Mouse (Mus musculus) adrenal gland, postnatal 4 days (tissue): Measurements from ENCODE around the gene Tbc1d10c. TPM values are rescaled to one million over a fixed set of nuclear protein-coding genes. Genes with fewer than 3 reads are reported as not detected.
"Not testable (repeated sequence)": the region's sequence is repeated elsewhere in the genome, so short reads cannot be mapped to it uniquely, and the experiment has no call there.

Experiments used
- DNase-seq, 2 experiments: peaks; one replicate each; pipeline ENCODE4 v3.0.0; 2021 to 2022; ENCODE audit warnings: low spot score in 2 of 2, mixed read lengths in 2 of 2
- microRNA-seq: library from miRNA; unstranded; fragments of <30 nt; microRNA quantifications from one replicate; pipeline ENCODE4 v1.2.0, GENCODE M21; 2021
- total RNA-seq, 2 experiments: library from RNA; stranded (reverse); gene quantifications; 2 replicates each; pipeline ENCODE4 v1.2.3; 2021

Gene Tbc1d10c
- total RNA-seq, 2 experiments from 2014 or later, result 3.2 to 4.3 TPM

- DNase-seq, result no peak
These were observed 44.6 kb downstream of the Tbc1d10c start for GRCm38 (mm10) chr19:4146366-4147021.

- no peak for DNase-seq
These were observed 45.1 kb downstream of the Tbc1d10c start for GRCm38 (mm10) chr19:4145936-4146335.

- DNase-seq, result no peak
These were observed 46.3 kb downstream of the Tbc1d10c start for GRCm38 (mm10) chr19:4144550-4145498.

GRCm38 (mm10) chr19:4143759-4144268 lies 47.3 kb downstream of the Tbc1d10c start, which contains the start of gene Cabp4:
Gene Cabp4, minus strand, starts transcription at chr19:4144033.
- DNase-seq, result no peak

GRCm38 (mm10) chr19:4142416-4143173 lies 48.5 kb downstream of the Tbc1d10c start:
- DNase-seq, result no peak

- DNase-seq, result no peak
These were observed 50.9 kb downstream of the Tbc1d10c start for GRCm38 (mm10) chr19:4140147-4140546.

- DNase-seq, result no peak
These were observed 51.6 kb downstream of the Tbc1d10c start, which contains the start of gene Gpr152 for GRCm38 (mm10) chr19:4139446-4139845. Gene Gpr152, plus strand, starts transcription at chr19:4139787.

GRCm38 (mm10) chr19:4137913-4138312 lies 53.2 kb downstream of the Tbc1d10c start:
- DNase-seq, result no peak

GRCm38 (mm10) chr19:4136463-4136862 lies 54.6 kb downstream of the Tbc1d10c start:
- no peak for DNase-seq

GRCm38 (mm10) chr19:4135963-4136345 lies 55.1 kb downstream of the Tbc1d10c start:
- DNase-seq, result not testable (repeated sequence)

- DNase-seq, result not testable (repeated sequence)
These were observed 55.7 kb downstream of the Tbc1d10c start for GRCm38 (mm10) chr19:4135229-4135962.

- DNase-seq, result no peak
These were observed 56.7 kb downstream of the Tbc1d10c start for GRCm38 (mm10) chr19:4134354-4134753.

Small RNA genes within 50 kb of the gene (microRNA-seq; reads per million reads assigned to microRNA genes)
- not detected for gene Gm26115

Other genes starting within 250 kb of the Tbc1d10c start
- gene Aldh3b3, start 232.6 kb downstream of the Tbc1d10c start, total RNA-seq, result under 1 TPM; 0.67 to 0.87 TPM
- 1 to 10 TPM; 7.5 to 8.4 TPM for gene Aldh3b2, start 219.0 kb downstream of the Tbc1d10c start, total RNA-seq
- 10 to 100 TPM; 32.3 to 36.8 TPM for gene Acy3, start 204.7 kb downstream of the Tbc1d10c start, total RNA-seq
- gene Tbx10, start 198.5 kb downstream of the Tbc1d10c start, total RNA-seq, result under 1 TPM in 1 of 2 experiments, not detected in 1; 0.34 TPM
- 10 to 100 TPM; 21.7 to 21.9 TPM for gene Nudt8, start 190.7 kb downstream of the Tbc1d10c start, total RNA-seq
- gene Gm49405, start 190.7 kb downstream of the Tbc1d10c start, total RNA-seq, result 1 to 10 TPM; 1.7 to 1.8 TPM
- 1 to 10 TPM; 2.4 to 2.6 TPM for gene Doc2g, start 188.0 kb downstream of the Tbc1d10c start, total RNA-seq
- 100 to 1,000 TPM; 253 to 283 TPM for gene Ndufv1, start 178.5 kb downstream of the Tbc1d10c start, total RNA-seq
- gene Gstp1, start 153.3 kb downstream of the Tbc1d10c start, total RNA-seq, result 100 to 1,000 TPM; 258 to 283 TPM
- 10 to 100 TPM; 52.6 to 68.8 TPM for gene Gstp2, start 145.3 kb downstream of the Tbc1d10c start, total RNA-seq
- gene Gstp3, start 131.7 kb downstream of the Tbc1d10c start, total RNA-seq, result 10 to 100 TPM in 1 of 2 experiments, 1 to 10 TPM in 1; 1.9 to 37.5 TPM
- 1 to 10 TPM in 1 of 2 experiments, not detected in 1; 1.2 TPM for gene Cabp2, start 109.7 kb downstream of the Tbc1d10c start, total RNA-seq
- 10 to 100 TPM; 45.8 to 47.3 TPM for gene Cdk2ap2, start 94.1 kb downstream of the Tbc1d10c start, total RNA-seq
- 10 to 100 TPM; 51.6 to 65.0 TPM for gene Pitpnm1, start 91.3 kb downstream of the Tbc1d10c start, total RNA-seq
- 10 to 100 TPM; 86.1 to 88.5 TPM for gene Aip, start 65.4 kb downstream of the Tbc1d10c start, total RNA-seq
- under 1 TPM; 0.08 to 0.14 TPM for gene Gpr152, start 51.5 kb downstream of the Tbc1d10c start, total RNA-seq
- gene Cabp4, start 47.3 kb downstream of the Tbc1d10c start, total RNA-seq, result under 1 TPM in 1 of 2 experiments, not detected in 1; 0.20 TPM
- 100 to 1,000 TPM; 192 to 203 TPM for gene Coro1b, start 42.7 kb downstream of the Tbc1d10c start, total RNA-seq
- gene Ptprcap, start 37.7 kb downstream of the Tbc1d10c start, total RNA-seq, result 1 to 10 TPM; 5.1 to 5.2 TPM
- gene Rps6kb2, start 27.9 kb downstream of the Tbc1d10c start, total RNA-seq, result 10 to 100 TPM; 46.6 to 50.0 TPM
- 1 to 10 TPM; 5.5 to 7.3 TPM for gene Carns1, start 15.8 kb downstream of the Tbc1d10c start, total RNA-seq
- gene Ppp1ca, start 781 bp upstream of the Tbc1d10c start, total RNA-seq, result 100 to 1,000 TPM; 464 to 467 TPM
- gene Rad9a, start 10.4 kb upstream of the Tbc1d10c start, total RNA-seq, result 10 to 100 TPM; 14.7 to 16.2 TPM
- 10 to 100 TPM; 10.0 to 10.7 TPM for gene Clcf1, start 23.0 kb upstream of the Tbc1d10c start, total RNA-seq
- gene AC109138.7, start 23.1 kb upstream of the Tbc1d10c start, total RNA-seq, result not detected
- 10 to 100 TPM; 32.7 to 34.3 TPM for gene Pold4, start 40.6 kb upstream of the Tbc1d10c start, total RNA-seq
- gene Ssh3, start 77.9 kb upstream of the Tbc1d10c start, total RNA-seq, result 10 to 100 TPM; 37.6 to 40.9 TPM
- 1 to 10 TPM; 8.2 to 8.8 TPM for gene Ankrd13d, start 91.9 kb upstream of the Tbc1d10c start, total RNA-seq
- gene Grk2, start 114.9 kb upstream of the Tbc1d10c start, total RNA-seq, result 10 to 100 TPM; 54.6 to 57.8 TPM
- 100 to 1,000 TPM; 104 to 106 TPM for gene Kdm2a, start 207.0 kb upstream of the Tbc1d10c start, total RNA-seq
- 10 to 100 TPM; 18.0 to 19.7 TPM for gene Rhod, start 248.1 kb upstream of the Tbc1d10c start, total RNA-seq